Mouse (Mus musculus) macrophage (primary cell): Measurements from ENCODE around the gene Pkp4. TPM values are rescaled to one million over a fixed set of nuclear protein-coding genes. Genes with fewer than 3 reads are reported as not detected.

Experiments used
- H3K27ac ChIP-seq: fragments of 350-480 bp; formaldehyde crosslinking; 2 replicates; pipeline ENCODE4 v1.9.0; 2021
- H3K36me3 ChIP-seq: fragments of 350-480 bp; formaldehyde crosslinking; 2 replicates; pipeline ENCODE4 v1.9.0; 2021; ENCODE audit errors: inconsistent target
- H3K4me3 ChIP-seq: fragments of 350-480 bp; formaldehyde crosslinking; 2 replicates; pipeline ENCODE4 v1.9.0; 2021; ENCODE audit errors: inconsistent target
- H3K79me2 ChIP-seq: fragments of 350-480 bp; formaldehyde crosslinking; 2 replicates; pipeline ENCODE4 v1.9.0; 2021; ENCODE audit errors: inconsistent target
- WGBS: methylation state at CpG from one replicate; pipeline ENCODE4 v1.1.7; 2026; ENCODE audit warnings: inconsistent platforms; ENCODE audit not compliant: missing documents; 5-methylcytosine and 5-hydroxymethylcytosine counted together
- polyA plus RNA-seq: library from polyadenylated mRNA; stranded (reverse); fragments of 250-400 nt; gene quantifications from 3 replicates; pipeline ENCODE4 v1.2.4, GENCODE M21; 2018; ENCODE audit warnings: inconsistent platforms

The Pkp4 gene
- polyA plus RNA-seq, 1 experiment from 2014 or later = 69.4 TPM

DNA sequence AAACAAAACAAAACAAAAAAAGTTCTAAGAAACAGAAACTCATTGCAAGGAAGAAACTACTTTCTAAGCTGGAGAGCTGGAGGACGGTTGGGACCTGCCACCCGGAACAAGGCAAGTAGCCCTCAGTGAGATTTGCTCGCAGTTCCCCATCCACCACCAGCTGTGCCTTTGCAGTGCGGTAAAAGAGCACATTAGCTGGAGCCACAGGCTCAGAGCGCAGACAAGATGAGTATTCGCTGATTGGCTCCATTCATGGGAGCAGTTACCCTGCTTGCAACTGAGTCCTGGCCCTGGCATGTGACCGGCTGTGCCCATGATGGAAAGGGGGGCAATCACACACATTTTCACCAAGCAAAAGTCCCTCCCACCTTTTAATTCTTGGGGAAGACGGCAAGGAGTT lies 127.0 kb downstream of the Pkp4 start:
- WGBS = 92% methylated on average over 8 of the region's 8 CpGs
- no peaks in the 10 kb centered on the region for H3K79me2 ChIP-seq
- no peaks in the 10 kb centered on the region for H3K36me3 ChIP-seq
- no peak overlapping the region for H3K27ac ChIP-seq
- no peak overlapping the region for H3K4me3 ChIP-seq

DNA sequence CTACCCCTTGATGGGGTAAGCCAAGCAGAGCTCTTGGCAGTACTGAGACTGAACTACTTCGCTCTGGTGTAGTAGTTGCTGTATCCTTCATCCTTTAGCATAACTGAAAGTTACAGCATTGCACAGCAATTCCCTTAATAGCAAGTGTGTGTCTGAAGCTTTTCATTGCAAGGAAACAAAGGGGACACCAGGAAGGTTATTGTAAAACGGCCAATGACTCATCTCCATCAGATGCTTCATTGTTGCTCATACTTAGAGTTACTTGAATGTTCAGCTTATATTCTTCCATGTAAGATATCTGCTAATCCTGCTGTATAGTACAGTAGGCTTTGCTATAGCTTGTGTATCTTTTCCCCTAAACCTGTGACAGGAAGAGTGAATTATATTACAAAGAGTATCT lies 128.8 kb downstream of the Pkp4 start:
- Histone ChIP-seq H3K36me3 (no peaks in the 10 kb centered on the region), H3K4me3 (no peak overlapping the region), H3K27ac (no peak overlapping the region), H3K79me2 (no peaks in the 10 kb centered on the region)
- WGBS = 88% methylated on average over 2 of the region's 2 CpGs

GRCm38 (mm10) chr2:59290391-59290790 lies 129.7 kb downstream of the Pkp4 start:
- H3K27ac ChIP-seq = no peak overlapping the region
- 84% methylated on average over 3 of the region's 3 CpGs for WGBS
- H3K36me3 ChIP-seq = no peaks in the 10 kb centered on the region
- no peaks in the 10 kb centered on the region for H3K79me2 ChIP-seq
- no peak overlapping the region for H3K4me3 ChIP-seq

DNA sequence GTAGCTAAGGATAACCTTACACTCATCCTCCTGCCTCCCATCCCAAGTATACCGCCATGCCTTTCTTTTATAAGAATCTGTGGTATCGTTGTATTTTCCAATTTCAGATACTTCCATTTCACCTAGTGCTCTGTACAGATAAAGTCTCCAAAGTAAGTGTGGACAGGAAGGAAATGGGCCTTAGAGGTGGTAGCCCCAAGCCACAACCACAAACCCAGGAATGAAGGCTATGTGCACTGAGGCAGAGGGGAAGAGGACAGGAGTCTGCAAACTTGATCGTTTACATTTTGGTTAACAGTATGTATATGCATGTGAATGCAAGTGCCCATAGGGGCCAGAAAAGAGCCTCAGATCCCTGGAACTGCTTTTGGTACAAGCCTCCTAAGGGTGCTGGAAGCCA lies 139.2 kb downstream of the Pkp4 start:
- 30% methylated on average over 3 of the region's 3 CpGs for WGBS
- Histone ChIP-seq H3K79me2 (no peaks in the 10 kb centered on the region), H3K36me3 (no peaks in the 10 kb centered on the region)

GRCm38 (mm10) chr2:59301671-59302070 lies 141.0 kb downstream of the Pkp4 start:
- 94% methylated on average over 12 of the region's 12 CpGs for WGBS
- no peaks in the 10 kb centered on the region; the same call in 1 of the 2 replicates for H3K36me3 ChIP-seq

More for the DNA sequence above, 139.2 kb downstream of the Pkp4 start:
- no peak overlapping the region for H3K27ac ChIP-seq
- no peak overlapping the region for H3K4me3 ChIP-seq

GRCm38 (mm10) chr2:59302430-59302829 lies 141.8 kb downstream of the Pkp4 start:
- WGBS = 93% methylated on average over 6 of the region's 6 CpGs
- H3K79me2 ChIP-seq = no peaks in the 10 kb centered on the region
- H3K36me3 ChIP-seq = no peaks in the 10 kb centered on the region; the same call in 1 of the 2 replicates
- no peak overlapping the region for H3K4me3 ChIP-seq
- no peak overlapping the region for H3K27ac ChIP-seq

More at GRCm38 (mm10) chr2:59301671-59302070, 141.0 kb downstream of the Pkp4 start:
- Histone ChIP-seq H3K4me3 (no peak overlapping the region), H3K27ac (no peak overlapping the region), H3K79me2 (no peaks in the 10 kb centered on the region)

GRCm38 (mm10) chr2:59303530-59304063 lies 142.9 kb downstream of the Pkp4 start:
- no peak overlapping the region for H3K27ac ChIP-seq
- 97% methylated on average over 11 of the region's 12 CpGs for WGBS
- H3K36me3 ChIP-seq = no peaks in the 10 kb centered on the region; the same call in 1 of the 2 replicates
- H3K79me2 ChIP-seq = no peaks in the 10 kb centered on the region
- H3K4me3 ChIP-seq = no peak overlapping the region

DNA sequence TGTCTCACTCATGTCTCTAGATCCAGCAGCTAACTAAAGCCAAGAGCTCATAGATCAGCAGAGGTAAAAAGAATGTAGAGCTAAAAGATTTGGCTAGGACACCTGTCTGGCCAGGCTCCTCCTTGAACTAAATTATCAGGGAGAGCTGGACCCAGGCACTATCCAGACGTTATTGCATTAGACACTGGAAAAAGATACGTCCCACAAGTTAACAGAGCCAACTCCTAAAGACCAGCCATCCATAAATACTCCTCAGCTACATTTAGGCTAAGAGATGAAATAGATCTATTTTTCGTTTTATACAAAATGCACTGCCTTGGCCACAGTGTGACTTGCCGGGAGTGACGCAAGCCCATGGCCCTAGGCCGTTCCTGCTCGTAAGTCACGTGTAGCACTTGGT lies 146.7 kb downstream of the Pkp4 start:
- Histone ChIP-seq H3K4me3 (no peak overlapping the region), H3K36me3 (peaks cover 27% of the 10 kb centered on the region), H3K79me2 (no peaks in the 10 kb centered on the region), H3K27ac (no peak overlapping the region)
- 99% methylated on average over 8 of the region's 8 CpGs for WGBS

- 95% methylated on average over 19 of the region's 19 CpGs for WGBS
- no peaks in the 10 kb centered on the region for H3K79me2 ChIP-seq
- no peak overlapping the region for H3K27ac ChIP-seq
- H3K36me3 ChIP-seq = peaks cover 27% of the 10 kb centered on the region
- H3K4me3 ChIP-seq = no peak overlapping the region
These were observed 147.4 kb downstream of the Pkp4 start for GRCm38 (mm10) chr2:59308055-59308454.

GRCm38 (mm10) chr2:59313293-59313692 lies 152.6 kb downstream of the Pkp4 start:
- H3K36me3 ChIP-seq = peaks cover 44% of the 10 kb centered on the region
- 99% methylated on average over 6 of the region's 6 CpGs for WGBS
- H3K79me2 ChIP-seq = no peaks in the 10 kb centered on the region
- H3K4me3 ChIP-seq = no peak overlapping the region
- H3K27ac ChIP-seq = no peak overlapping the region

DNA sequence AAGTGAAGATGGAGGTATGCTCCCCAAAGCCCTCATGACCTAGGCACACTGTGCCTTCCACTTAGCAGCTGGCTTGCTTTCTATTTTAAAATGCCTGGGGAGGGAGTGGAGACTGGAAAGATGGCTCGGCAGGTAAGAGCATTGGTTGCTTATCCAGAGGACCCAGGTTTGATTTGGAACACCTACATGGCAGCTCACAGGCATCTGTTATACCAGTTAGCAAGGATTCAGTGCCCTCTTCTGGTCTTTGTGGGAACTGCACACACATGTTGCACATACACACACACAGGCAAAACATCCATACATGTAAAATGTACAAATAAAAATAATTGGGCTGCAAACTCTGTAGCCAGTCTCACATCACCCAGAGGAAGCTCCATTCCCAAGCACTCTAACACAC lies 158.0 kb downstream of the Pkp4 start:
- peaks cover 49% of the 10 kb centered on the region for H3K36me3 ChIP-seq
- H3K4me3 ChIP-seq = no peak overlapping the region
- H3K27ac ChIP-seq = no peak overlapping the region
- WGBS = 100% methylated on average over 1 of the region's 1 CpGs
- H3K79me2 ChIP-seq = no peaks in the 10 kb centered on the region

DNA sequence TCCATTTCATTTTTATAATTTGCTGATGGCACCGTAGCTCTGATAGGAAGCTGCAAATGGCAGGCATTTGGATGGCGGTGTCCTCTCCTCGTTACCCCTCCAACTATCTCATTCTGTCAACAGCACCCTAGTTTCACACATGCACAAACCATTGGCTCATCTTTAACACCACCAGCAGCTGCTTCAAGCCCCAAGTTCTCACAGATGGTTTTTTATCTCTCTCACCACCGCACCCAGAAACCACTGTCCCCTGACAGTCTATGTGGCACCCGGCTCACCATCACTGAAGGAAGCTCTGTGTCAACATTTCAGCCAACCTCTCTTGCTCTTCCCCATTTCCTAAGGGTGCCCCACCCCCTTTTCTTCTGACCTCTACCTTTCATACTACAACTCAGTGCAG lies 167.3 kb downstream of the Pkp4 start:
- no peaks in the 10 kb centered on the region for H3K36me3 ChIP-seq
- H3K4me3 ChIP-seq = no peak overlapping the region
- no peak overlapping the region for H3K27ac ChIP-seq
- 85% methylated on average over 5 of the region's 5 CpGs for WGBS
- no peaks in the 10 kb centered on the region for H3K79me2 ChIP-seq

GRCm38 (mm10) chr2:59331093-59331492 lies 170.4 kb downstream of the Pkp4 start:
- no peak overlapping the region for H3K4me3 ChIP-seq
- WGBS = 93% methylated on average over 9 of the region's 9 CpGs
- no peaks in the 10 kb centered on the region for H3K79me2 ChIP-seq
- no peak overlapping the region for H3K27ac ChIP-seq
- no peaks in the 10 kb centered on the region for H3K36me3 ChIP-seq

DNA sequence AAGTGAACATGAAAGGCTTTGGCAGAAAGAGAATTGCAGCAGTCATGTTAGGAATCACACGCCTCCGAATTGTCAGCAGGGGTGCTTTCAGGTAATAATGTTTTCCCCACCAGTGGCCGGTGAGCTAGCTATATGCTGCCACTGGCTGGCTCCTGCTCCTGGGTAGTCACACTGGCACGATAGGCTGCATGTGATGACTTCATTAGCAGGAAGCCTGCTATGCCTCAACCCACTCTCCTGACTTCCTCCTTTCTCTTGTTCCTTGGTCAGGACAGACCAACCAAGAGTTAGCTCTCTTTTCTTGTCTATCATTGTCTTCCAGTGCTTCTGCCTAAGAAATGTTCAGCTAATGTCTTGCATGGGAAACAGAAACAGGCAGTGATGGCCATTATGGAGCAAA lies 171.9 kb downstream of the Pkp4 start:
- no peaks in the 10 kb centered on the region for H3K36me3 ChIP-seq
- H3K4me3 ChIP-seq = no peak overlapping the region
- H3K79me2 ChIP-seq = no peaks in the 10 kb centered on the region
- H3K27ac ChIP-seq = peak overlapping the region; percentile 64
- WGBS = 50% methylated on average over 4 of the region's 4 CpGs

GRCm38 (mm10) chr2:59338501-59338900 lies 177.9 kb downstream of the Pkp4 start:
- H3K4me3 ChIP-seq = no peak overlapping the region
- 77% methylated on average over 11 of the region's 11 CpGs for WGBS
- H3K79me2 ChIP-seq = no peaks in the 10 kb centered on the region
- H3K36me3 ChIP-seq = no peaks in the 10 kb centered on the region
- peak overlapping the region; percentile 33 for H3K27ac ChIP-seq

DNA sequence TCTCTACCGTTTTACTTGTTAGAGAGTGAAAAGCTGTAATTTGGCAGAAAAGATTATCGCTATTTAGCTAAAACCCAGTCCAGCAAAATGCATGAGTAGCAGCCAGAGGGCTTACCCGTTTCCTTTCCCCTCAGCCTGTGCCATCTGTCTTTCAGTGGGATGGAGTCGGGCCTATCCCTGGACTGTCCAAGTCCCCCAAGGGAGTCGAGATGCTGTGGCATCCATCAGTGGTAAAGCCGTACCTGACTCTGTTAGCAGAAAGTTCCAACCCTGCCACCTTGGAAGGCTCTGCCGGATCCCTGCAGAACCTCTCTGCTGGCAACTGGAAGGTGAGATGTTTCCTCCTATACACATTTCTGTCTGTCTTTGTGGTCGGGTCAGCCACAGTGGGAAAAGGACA lies 178.3 kb downstream of the Pkp4 start:
- 93% methylated on average over 8 of the region's 8 CpGs for WGBS
- Histone ChIP-seq H3K36me3 (no peaks in the 10 kb centered on the region), H3K4me3 (no peak overlapping the region), H3K79me2 (no peaks in the 10 kb centered on the region), H3K27ac (peak overlapping the region; percentile 33)
